Mouse (Mus musculus): ENCODE measurements around the gene Prelid3b. TPM values are rescaled to one million over a fixed set of nuclear protein-coding genes. Genes with fewer than 3 reads are reported as not detected.
A peak's percentile ranks its signal among the peaks of the same experiment; 100 is the strongest.

The Prelid3b gene
- polyA plus RNA-seq (2016; fragmentation: Nextera tagmentation; extraction: Ambion mirVana), result 99.7 and 102 TPM in 2 replicates

DNA sequence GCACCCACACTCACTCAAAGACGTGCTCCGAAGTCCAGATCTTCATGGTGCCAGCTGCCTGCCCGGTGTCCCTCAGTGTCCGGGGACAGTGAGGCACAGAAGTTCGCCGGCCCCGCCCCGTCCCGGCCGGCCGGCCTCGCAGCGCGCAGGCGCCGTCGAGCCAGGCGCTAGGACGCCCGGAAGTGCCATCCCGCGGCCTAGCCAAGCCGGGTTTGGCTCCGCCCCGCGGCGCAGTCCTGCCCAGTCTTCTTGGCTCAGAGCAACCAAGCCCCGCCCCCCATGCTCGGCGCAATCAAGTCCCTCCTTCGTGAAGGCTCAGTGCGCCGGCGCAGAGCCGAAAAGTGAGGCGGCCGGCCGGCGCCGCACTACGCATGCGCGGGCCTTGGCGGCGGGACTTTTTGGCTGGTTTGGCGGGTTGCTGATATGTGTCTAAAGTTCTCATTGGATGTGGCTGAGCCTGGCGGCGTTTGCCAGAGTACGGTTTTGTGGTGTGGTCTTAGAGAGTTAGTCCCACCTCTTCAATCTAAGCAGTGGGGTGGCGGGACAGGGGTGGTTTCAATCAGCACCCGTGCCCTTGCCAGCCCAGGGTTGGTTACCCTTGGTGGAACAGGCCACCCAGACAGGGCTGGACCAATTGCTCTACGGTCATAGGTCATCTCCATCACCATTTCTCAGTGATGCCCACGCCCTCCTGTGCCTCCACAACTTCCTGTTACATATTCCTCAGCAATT lies at the start of gene Prelid3b:
Prelid3b (minus strand) TSS at position 264 of the 732 bp plus-strand sequence.
- WGBS, result 1% methylated on average over 53 of the region's 53 CpGs
- H3K27me3 ChIP-seq (replicated peaks), result no peaks in the 10 kb centered on the region
- H3K27ac ChIP-seq, result peak within 1 kb of the TSS; percentile 10; the same call in 1 of the 2 replicates
- peak; percentile 98 for ATAC-seq (ENCODE audit: low FRiP score, low read depth)
- H3K36me3 ChIP-seq, result peaks cover 14% of the 10 kb centered on the region; the same call in 1 of the 2 replicates
- H3K4me2 ChIP-seq (replicated peaks), result peak within 1 kb of the TSS; percentile 80
- 0 out of 2 replicates have a peak, but pooled peaks cover 3% of the 10 kb centered on the region for H3K4me1 ChIP-seq
- H3K9ac ChIP-seq, result peak within 1 kb of the TSS; percentile 73
- no peaks in the 10 kb centered on the region for H3K9me3 ChIP-seq
- H3K4me3 ChIP-seq, result peak within 1 kb of the TSS; percentile 80

DNA sequence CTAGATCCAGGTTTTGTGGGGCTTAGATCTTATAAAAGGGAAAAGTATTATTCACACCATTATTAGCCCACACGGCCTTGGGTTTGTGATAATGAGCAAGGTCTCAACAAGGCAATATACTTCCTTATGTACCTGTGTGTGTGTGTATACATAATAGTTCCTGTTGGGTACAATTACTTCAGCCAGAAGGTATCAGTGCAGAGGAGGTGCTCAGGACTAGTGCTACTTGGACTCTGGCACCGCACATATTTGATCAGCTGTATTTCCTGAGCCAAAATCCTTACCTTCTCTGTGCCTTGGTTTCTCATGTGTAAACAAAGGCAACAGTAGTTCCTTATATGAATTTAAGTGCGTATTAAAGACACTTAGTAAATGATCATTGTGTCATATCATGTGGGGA lies 49.3 kb upstream of the Prelid3b start:
- no peak overlapping the region for H3K27ac ChIP-seq
- no peaks in the 10 kb centered on the region for H3K27me3 ChIP-seq (replicated peaks)
- H3K36me3 ChIP-seq, result no peaks in the 10 kb centered on the region
- no peak overlapping the region for H3K9ac ChIP-seq
- no peaks in the 10 kb centered on the region for H3K4me1 ChIP-seq
- no peak for ATAC-seq (ENCODE audit: low FRiP score, low read depth)
- H3K4me3 ChIP-seq, result no peak overlapping the region
- H3K4me2 ChIP-seq (replicated peaks), result no peak overlapping the region
- no peaks in the 10 kb centered on the region for H3K9me3 ChIP-seq
- WGBS, result 91% methylated on average over 3 of the region's 3 CpGs

- Histone ChIP-seq H3K4me1 (no peaks in the 10 kb centered on the region), H3K9ac (no peak overlapping the region), H3K36me3 (no peaks in the 10 kb centered on the region), H3K9me3 (no peaks in the 10 kb centered on the region), H3K27me3 (replicated peaks) (no peaks in the 10 kb centered on the region), H3K4me2 (replicated peaks) (no peak overlapping the region), H3K27ac (no peak overlapping the region), H3K4me3 (no peak overlapping the region)
- ATAC-seq (ENCODE audit: low FRiP score, low read depth), result no peak
- WGBS, result 74% methylated on average over 8 of the region's 8 CpGs
Measured at GRCm38 (mm10) chr2:174517141-174518079, 44.5 kb upstream of the Prelid3b start.

- H3K4me3 ChIP-seq, result no peak overlapping the region
Measured at GRCm38 (mm10) chr2:174514887-174515286, 42.0 kb upstream of the Prelid3b start.

GRCm38 (mm10) chr2:174513827-174514226 lies 40.9 kb upstream of the Prelid3b start:
- no peak for ATAC-seq (ENCODE audit: low FRiP score, low read depth)
- no peaks in the 10 kb centered on the region for H3K27me3 ChIP-seq (replicated peaks)
- no peak overlapping the region for H3K27ac ChIP-seq
- H3K4me2 ChIP-seq (replicated peaks), result no peak overlapping the region
- no peaks in the 10 kb centered on the region for H3K4me1 ChIP-seq
- 80% methylated on average over 5 of the region's 5 CpGs for WGBS
- H3K9me3 ChIP-seq, result no peaks in the 10 kb centered on the region
- H3K36me3 ChIP-seq, result no peaks in the 10 kb centered on the region
- no peak overlapping the region for H3K9ac ChIP-seq
- no peak overlapping the region for H3K4me3 ChIP-seq

More at GRCm38 (mm10) chr2:174514887-174515286, 42.0 kb upstream of the Prelid3b start:
- H3K4me2 ChIP-seq (replicated peaks), result no peak overlapping the region
- ATAC-seq (ENCODE audit: low FRiP score, low read depth), result no peak
- H3K9me3 ChIP-seq, result no peaks in the 10 kb centered on the region
- H3K27ac ChIP-seq, result no peak overlapping the region
- no peaks in the 10 kb centered on the region for H3K4me1 ChIP-seq
- no peak overlapping the region for H3K9ac ChIP-seq
- H3K27me3 ChIP-seq (replicated peaks), result no peaks in the 10 kb centered on the region
- no peaks in the 10 kb centered on the region for H3K36me3 ChIP-seq
- WGBS, result 81% methylated on average over 4 of the region's 4 CpGs

- H3K4me1 ChIP-seq, result no peaks in the 10 kb centered on the region
- no peaks in the 10 kb centered on the region for H3K27me3 ChIP-seq (replicated peaks)
- H3K4me3 ChIP-seq, result no peak overlapping the region
- no peak overlapping the region for H3K4me2 ChIP-seq (replicated peaks)
- ATAC-seq (ENCODE audit: low FRiP score, low read depth), result no peak
- WGBS, result 91% methylated on average over 8 of the region's 8 CpGs
- no peak overlapping the region for H3K27ac ChIP-seq
- H3K9ac ChIP-seq, result no peak overlapping the region
- H3K9me3 ChIP-seq, result no peaks in the 10 kb centered on the region
- no peaks in the 10 kb centered on the region for H3K36me3 ChIP-seq
Measured at GRCm38 (mm10) chr2:174509825-174510224, 36.9 kb upstream of the Prelid3b start.

DNA sequence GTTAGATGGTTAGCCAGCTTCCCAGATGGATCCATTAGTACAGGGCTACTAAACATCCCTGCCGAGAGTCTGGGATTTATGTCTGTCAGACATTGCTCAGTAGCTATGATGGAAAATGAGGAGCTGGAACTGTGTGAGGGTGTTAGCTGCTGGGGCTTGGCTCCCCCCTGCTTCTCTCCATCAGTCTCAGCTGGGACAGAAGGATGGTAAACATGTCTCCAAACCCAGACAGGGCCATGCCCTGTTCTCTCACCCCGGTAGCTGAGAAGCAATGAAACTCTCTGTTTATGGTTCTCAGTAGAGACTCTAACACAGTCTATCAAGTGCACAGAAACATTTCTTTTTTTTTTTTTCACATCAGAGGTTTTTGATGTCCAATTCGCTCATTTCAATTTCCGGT lies 35.1 kb upstream of the Prelid3b start:
- H3K9me3 ChIP-seq, result no peaks in the 10 kb centered on the region
- H3K27me3 ChIP-seq (replicated peaks), result no peaks in the 10 kb centered on the region
- H3K4me2 ChIP-seq (replicated peaks), result no peak overlapping the region
- H3K36me3 ChIP-seq, result no peaks in the 10 kb centered on the region
- WGBS, result 84% methylated on average over 4 of the region's 4 CpGs
- H3K4me3 ChIP-seq, result no peak overlapping the region
- H3K9ac ChIP-seq, result no peak overlapping the region
- H3K4me1 ChIP-seq, result no peaks in the 10 kb centered on the region
- no peak overlapping the region for H3K27ac ChIP-seq
- ATAC-seq (ENCODE audit: low FRiP score, low read depth), result no peak

- Histone ChIP-seq H3K36me3 (no peaks in the 10 kb centered on the region), H3K9me3 (no peaks in the 10 kb centered on the region), H3K4me3 (no peak overlapping the region), H3K27me3 (replicated peaks) (no peaks in the 10 kb centered on the region), H3K27ac (no peak overlapping the region), H3K9ac (no peak overlapping the region), H3K4me2 (replicated peaks) (no peak overlapping the region), H3K4me1 (no peaks in the 10 kb centered on the region)
- no peak for ATAC-seq (ENCODE audit: low FRiP score, low read depth)
- WGBS, result 83% methylated on average over 25 of the region's 25 CpGs
Measured at GRCm38 (mm10) chr2:174502831-174503460, 30.1 kb upstream of the Prelid3b start.

DNA sequence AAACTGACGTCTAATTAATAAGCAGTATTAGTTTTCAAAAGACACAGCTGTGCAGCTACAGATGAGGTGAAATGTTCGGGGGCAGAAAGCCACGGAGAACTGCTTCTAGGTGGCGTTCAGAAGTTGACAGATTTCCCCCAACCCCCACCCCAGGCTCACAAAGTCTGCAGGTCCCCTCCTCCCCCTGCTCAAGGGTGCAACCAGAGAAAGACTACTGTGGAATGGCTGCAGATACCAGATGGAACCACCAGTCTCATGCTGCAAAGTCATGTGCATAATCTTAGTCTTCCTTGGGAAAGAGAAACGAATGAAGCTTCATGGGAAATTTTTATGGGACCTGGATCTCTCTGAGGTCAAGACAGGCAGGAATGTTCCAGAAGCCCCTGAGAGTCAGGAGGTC lies 29.4 kb upstream of the Prelid3b start:
- ATAC-seq (ENCODE audit: low FRiP score, low read depth), result no peak

GRCm38 (mm10) chr2:174501517-174501916 lies 28.6 kb upstream of the Prelid3b start:
- Histone ChIP-seq H3K4me3 (no peak overlapping the region), H3K36me3 (no peaks in the 10 kb centered on the region), H3K9me3 (no peaks in the 10 kb centered on the region), H3K4me2 (replicated peaks) (no peak overlapping the region), H3K4me1 (no peaks in the 10 kb centered on the region), H3K9ac (no peak overlapping the region), H3K27me3 (replicated peaks) (no peaks in the 10 kb centered on the region), H3K27ac (no peak overlapping the region)
- WGBS, result 83% methylated on average over 8 of the region's 8 CpGs
- ATAC-seq (ENCODE audit: low FRiP score, low read depth), result 0 out of 2 replicates have a peak, but pooled peaks have one; percentile 21

More for the DNA sequence above, 29.4 kb upstream of the Prelid3b start:
- Histone ChIP-seq H3K27ac (no peak overlapping the region), H3K36me3 (no peaks in the 10 kb centered on the region), H3K4me1 (no peaks in the 10 kb centered on the region), H3K4me2 (replicated peaks) (no peak overlapping the region), H3K27me3 (replicated peaks) (no peaks in the 10 kb centered on the region), H3K4me3 (no peak overlapping the region), H3K9me3 (no peaks in the 10 kb centered on the region), H3K9ac (no peak overlapping the region)
- WGBS, result 54% methylated on average over 5 of the region's 5 CpGs

GRCm38 (mm10) chr2:174500814-174501503 lies 28.1 kb upstream of the Prelid3b start:
- Histone ChIP-seq H3K36me3 (no peaks in the 10 kb centered on the region), H3K9ac (no peak overlapping the region), H3K27me3 (replicated peaks) (no peaks in the 10 kb centered on the region), H3K4me1 (no peaks in the 10 kb centered on the region), H3K27ac (no peak overlapping the region), H3K9me3 (no peaks in the 10 kb centered on the region), H3K4me2 (replicated peaks) (no peak overlapping the region), H3K4me3 (no peak overlapping the region)
- WGBS, result 79% methylated on average over 14 of the region's 14 CpGs
- ATAC-seq (ENCODE audit: low FRiP score, low read depth), result peak; percentile 68

Data from neural tube, embryonic 12.5 days (tissue).